In the genomic region with DNA sequence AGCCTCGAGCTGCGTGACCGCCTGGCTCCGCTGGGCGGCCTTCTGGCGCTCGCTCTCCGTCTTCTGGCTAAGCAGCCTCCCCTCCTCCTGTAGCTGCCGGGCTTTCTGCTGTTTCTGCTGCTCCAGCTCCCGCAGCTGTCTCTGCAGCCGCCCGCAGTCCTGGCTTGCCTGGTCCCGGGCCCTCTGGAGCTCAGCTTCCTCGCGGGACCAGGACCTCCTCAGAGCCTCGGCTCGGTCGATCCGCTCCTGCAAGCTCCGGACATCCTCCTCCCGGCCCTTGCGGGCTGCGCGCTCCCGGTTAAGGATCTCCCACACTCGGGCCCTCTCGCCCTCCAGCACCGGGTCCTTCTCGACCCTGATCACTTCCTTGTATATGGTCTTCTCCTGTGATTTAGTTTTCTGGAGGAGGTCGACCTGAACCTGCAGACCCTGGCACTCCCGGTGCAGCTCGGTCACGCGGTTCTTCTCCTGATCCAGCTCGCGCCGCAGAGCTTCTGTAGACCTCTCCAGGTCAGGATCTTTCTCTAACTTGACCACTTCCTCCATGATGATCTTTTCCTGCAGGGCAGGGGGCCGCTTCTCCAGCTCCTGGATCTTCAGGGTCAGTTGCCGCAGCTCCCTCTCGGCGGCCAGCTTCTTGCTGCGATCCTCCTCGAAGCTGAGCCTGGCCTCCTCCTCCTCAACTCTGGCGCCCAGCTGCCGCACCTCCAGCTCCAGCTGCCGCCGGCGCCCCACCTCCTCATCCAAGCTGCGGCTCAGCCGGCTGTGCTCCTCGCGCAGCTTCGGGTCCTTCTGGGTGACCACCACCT, we compare ENCODE assay signal across 8 mouse cellular contexts. TPM values are rescaled to one million over a fixed set of nuclear protein-coding genes. Genes with fewer than 3 reads are reported as not detected.
DNase-seq lines count a peak whose midpoint lies in the region.

No protein-coding gene starts in this region.

- intact Hi-C loops in left cerebral cortex, postnatal 14 days (cut with DNase I): loop anchor here (10.0 kb wide), 1 partner anchor 243 kb away; the partner anchor contains the start of gene Qrich2
- intact Hi-C loops in heart, postnatal 36 days (cut with DNase I): loop anchor here (5.0 kb wide), 1 partner anchor 280 kb away; no protein-coding TSS in a partner anchor

- peak overlapping the region; percentile 60; the same call in 1 of the 2 replicates for H3K27ac ChIP-seq in embryonic facial prominence, embryonic 10.5 days (replicated peaks)

- H3K9me3 ChIP-seq in embryonic facial prominence, embryonic 10.5 days: peaks cover 18% of the 10 kb centered on the region

- WGBS in embryonic facial prominence, embryonic 10.5 days: 12% methylated on average over 53 of the region's 53 CpGs

- peaks cover 64% of the 10 kb centered on the region for H3K27me3 ChIP-seq in embryonic facial prominence, embryonic 10.5 days (replicated peaks; ENCODE audit: low read depth, poor library complexity, severe bottlenecking)

- H3K4me3 ChIP-seq in embryonic facial prominence, embryonic 10.5 days: peak overlapping the region; percentile 55

- peak; percentile 31 to 39 for DNase-seq in left cerebral cortex, adult 18-20 months (ENCODE audit: low spot score in 2 of 2)
- DNase-seq in left cerebral cortex, postnatal 14 days (ENCODE audit: low spot score in 2 of 2): no peak
- peak; percentile 68 for DNase-seq in embryonic facial prominence, embryonic 10.5 days (ENCODE audit: low spot score)
- DNase-seq in heart, postnatal 36 days: peak; percentile 38 to 52
- peak; percentile 41 for DNase-seq in lung, postnatal 10 days
- no peak for DNase-seq in c-Kit-positive CD71-positive TER-119-positive erythroid progenitor cells, embryonic 14.5 days (ENCODE audit: low spot score)
- no peak for DNase-seq in B cell, adult 2 months
- DNase-seq in cerebellum, adult 18-20 months: no peak

- peaks cover 23% of the 10 kb centered on the region; the same call in 1 of the 2 replicates for H3K36me3 ChIP-seq in embryonic facial prominence, embryonic 10.5 days (replicated peaks)

- peaks cover 41% of the 10 kb centered on the region for H3K4me1 ChIP-seq in embryonic facial prominence, embryonic 10.5 days

RNA-seq across cellular contexts. Expression of gene Evpl, which starts 15.7 kb away (rescaled TPM):
- total RNA-seq in left cerebral cortex, adult 18-20 months (2021): 1 to 10 TPM; 1.8 to 1.9 TPM
- under 1 TPM; 0.68 to 0.97 TPM for total RNA-seq in left cerebral cortex, postnatal 14 days (2021)
- polyA plus RNA-seq in embryonic facial prominence, embryonic 10.5 days (2016; fragmentation: Nextera tagmentation; extraction: Ambion mirVana): 1.0 and 1.3 TPM in 2 replicates
- 1 to 10 TPM in 1 of 2 experiments, under 1 TPM in 1; 0.62 to 1.0 TPM for total RNA-seq in heart, postnatal 36 days (2021)

RNA-seq across cellular contexts. Expression of gene Acox1, which starts 23.3 kb away (rescaled TPM):
- total RNA-seq in left cerebral cortex, adult 18-20 months (2021): 100 to 1,000 TPM; 115 to 123 TPM
- 100 to 1,000 TPM; 120 to 121 TPM for total RNA-seq in left cerebral cortex, postnatal 14 days (2021)
- 17.7 and 18.8 TPM in 2 replicates for polyA plus RNA-seq in embryonic facial prominence, embryonic 10.5 days (2016; fragmentation: Nextera tagmentation; extraction: Ambion mirVana)
- 100 to 1,000 TPM; 160 to 173 TPM for total RNA-seq in heart, postnatal 36 days (2021)

RNA-seq across cellular contexts. Expression of gene Ten1, which starts 23.5 kb away (rescaled TPM):
- total RNA-seq in left cerebral cortex, adult 18-20 months (2021): 10 to 100 TPM; 37.8 to 39.5 TPM
- total RNA-seq in left cerebral cortex, postnatal 14 days (2021): 10 to 100 TPM; 41.5 to 44.0 TPM
- polyA plus RNA-seq in embryonic facial prominence, embryonic 10.5 days (2016; fragmentation: Nextera tagmentation; extraction: Ambion mirVana): 62.7 and 65.6 TPM in 2 replicates
- 10 to 100 TPM; 10.5 to 20.1 TPM for total RNA-seq in heart, postnatal 36 days (2021)

RNA-seq across cellular contexts. Expression of gene Srp68, which starts 51.9 kb away (rescaled TPM):
- 10 to 100 TPM; 76.5 to 78.4 TPM for total RNA-seq in left cerebral cortex, adult 18-20 months (2021)
- total RNA-seq in left cerebral cortex, postnatal 14 days (2021): 10 to 100 TPM; 52.0 to 56.4 TPM
- 104 TPM in 2 replicates for polyA plus RNA-seq in embryonic facial prominence, embryonic 10.5 days (2016; fragmentation: Nextera tagmentation; extraction: Ambion mirVana)
- 10 to 100 TPM; 65.9 to 71.2 TPM for total RNA-seq in heart, postnatal 36 days (2021)

RNA-seq across cellular contexts. Expression of gene Fbf1, which starts 54.2 kb away (rescaled TPM):
- 10 to 100 TPM; 75.9 to 81.3 TPM for total RNA-seq in left cerebral cortex, adult 18-20 months (2021)
- 10 to 100 TPM; 88.7 to 94.7 TPM for total RNA-seq in left cerebral cortex, postnatal 14 days (2021)
- 61.0 and 61.8 TPM in 2 replicates for polyA plus RNA-seq in embryonic facial prominence, embryonic 10.5 days (2016; fragmentation: Nextera tagmentation; extraction: Ambion mirVana)
- total RNA-seq in heart, postnatal 36 days (2021): 10 to 100 TPM; 13.2 to 16.2 TPM

Comparison
In these comparisons a context has a peak if more than half of its experiments do, and no peak if none do; other contexts are left out.
1. DNase-seq: peak in left cerebral cortex, adult 18-20 months (2 of 2), embryonic facial prominence, embryonic 10.5 days (single experiment), heart, postnatal 36 days (2 of 2) and lung, postnatal 10 days (single experiment); none in left cerebral cortex, postnatal 14 days (0 of 2), c-Kit-positive CD71-positive TER-119-positive erythroid progenitor cells, embryonic 14.5 days (single experiment), B cell, adult 2 months (0 of 2) and cerebellum, adult 18-20 months (0 of 2).